Mouse (Mus musculus) bone marrow macrophage, adult 2 months (primary cell): ENCODE measurements around the gene E130114P18Rik.

Source experiments
- CTCF ChIP-seq: IDR thresholded peaks from 2 replicates; pipeline ENCODE4 v1.5.1; 2012; ENCODE audit warnings: low read depth, mild to moderate bottlenecking, low read length, moderate library complexity
- POLR2A ChIP-seq: IDR thresholded peaks from 2 replicates; pipeline ENCODE4 v1.6.1; 2012; ENCODE audit warnings: mild to moderate bottlenecking, low read depth, low read length, borderline replicate concordance

- no peak for TF ChIP-seq POLR2A
- TF ChIP-seq CTCF, result no peak
Measured at GRCm38 (mm10) chr4:97751483-97752251, 26.2 kb downstream of the E130114P18Rik start.
